ENCODE assay signal across 25 mouse cellular contexts in genomic region chr3:108093306-108093705, GRCm38 (mm10). TPM values are rescaled to one million over a fixed set of nuclear protein-coding genes. Genes with fewer than 3 reads are reported as not detected.
DNase-seq lines count a peak whose midpoint lies in the region; ATAC-seq and TF ChIP-seq lines count a peak whose summit lies in the region.
"Had no signal": no experiment of that assay in that cellular context is flagged by ENCODE, and none has a peak within 500 bp of the region (broad histone marks: within the 10 kb centered on the region; RNA-seq: fewer than 3 reads in every experiment).

No protein-coding gene starts in this region.

- H3K27ac ChIP-seq in heart, embryonic 10.5 days = no peak overlapping the region
- no peak overlapping the region for H3K27ac ChIP-seq in heart, embryonic 11.5 days (ENCODE audit: low read depth, low read length)
- peak overlapping the region; percentile 52; the same call in 1 of the 2 replicates for H3K27ac ChIP-seq in liver, embryonic 12.5 days
- H3K27ac ChIP-seq: embryonic facial prominence, embryonic 12.5 days; hindbrain, embryonic 10.5 days; hindbrain, postnatal 0 days; limb, embryonic 12.5 days; lung, embryonic 15.5 days had no signal

- DNase-seq in heart, embryonic 10.5 days (ENCODE audit: low spot score) = peak; percentile 61
- DNase-seq in adrenal gland, postnatal 10 days = peak; percentile 64
- DNase-seq in testis, postnatal 10 days (ENCODE audit: low spot score) = no peak
- DNase-seq in lung, adult 2 months = no peak
- DNase-seq in lung, postnatal 36 days = no peak
- DNase-seq: cerebellum, adult 9-10 months; gastrocnemius, postnatal 25 days; kidney, adult 11 months; thymus, postnatal 25 days had no signal

- H3K4me2 ChIP-seq in heart, embryonic 11.5 days = no peak overlapping the region
- H3K4me2 ChIP-seq in liver, embryonic 12.5 days = no peak overlapping the region
- H3K4me2 ChIP-seq: embryonic facial prominence, embryonic 12.5 days; limb, embryonic 12.5 days; lung, embryonic 15.5 days had no signal

- ATAC-seq in heart, embryonic 11.5 days (replicated peaks; ENCODE audit: insufficient number of reproducible peaks, low FRiP score, low TSS enrichment) = no peak
- no peak for ATAC-seq in liver, embryonic 12.5 days
- peak; percentile 44 for ATAC-seq in monocyte, adult 5-6 weeks (replicated peaks; ENCODE audit: insufficient number of reproducible peaks, low FRiP score, low TSS enrichment, poor library complexity, severe bottlenecking)
- ATAC-seq: forebrain, embryonic 14.5 days; hindbrain, postnatal 0 days; midbrain, embryonic 16.5 days had no signal

- H3K27me3 ChIP-seq in heart, embryonic 10.5 days (ENCODE audit: insufficient read depth, poor library complexity, severe bottlenecking) = peaks cover 4% of the 10 kb centered on the region; the same call in 1 of the 2 replicates
- H3K27me3 ChIP-seq in heart, embryonic 11.5 days (ENCODE audit: control insufficient read depth, insufficient read depth, low read length) = no peaks in the 10 kb centered on the region
- H3K27me3 ChIP-seq in liver, embryonic 12.5 days (replicated peaks) = no peaks in the 10 kb centered on the region
- H3K27me3 ChIP-seq: CH12.LX; embryonic facial prominence, embryonic 12.5 days; limb, embryonic 12.5 days; lung, embryonic 15.5 days had no signal

- 64% methylated on average over 6 of the region's 6 CpGs for WGBS in heart, embryonic 10.5 days
- 61% methylated on average over 6 of the region's 6 CpGs for WGBS in heart, embryonic 11.5 days (ENCODE audit: insufficient replicate concordance)
- 54% methylated on average over 6 of the region's 6 CpGs for WGBS in liver, embryonic 12.5 days (ENCODE audit: insufficient replicate concordance)
- 58% methylated on average over 6 of the region's 6 CpGs for WGBS in lung, adult 2 months

- no peak for TF ChIP-seq POLR2A in lung, adult 2 months (IDR thresholded peaks at IDR 0.05; ENCODE audit: borderline replicate concordance, extremely low read depth, low read depth, low read length)

- peaks cover 31% of the 10 kb centered on the region for H3K4me1 ChIP-seq in heart, embryonic 10.5 days
- peaks cover 13% of the 10 kb centered on the region for H3K4me1 ChIP-seq in heart, embryonic 11.5 days (ENCODE audit: control insufficient read depth, insufficient read depth, low read length)
- peaks cover 79% of the 10 kb centered on the region for H3K4me1 ChIP-seq in liver, embryonic 12.5 days
- H3K4me1 ChIP-seq in lung, adult 2 months (ENCODE audit: control insufficient read depth, insufficient read depth, low read length) = no peaks in the 10 kb centered on the region

- no peak overlapping the region for H3K9ac ChIP-seq in heart, embryonic 11.5 days (ENCODE audit: low read depth, low read length)
- 0 out of 2 replicates have a peak overlapping the region, but pooled peaks have one; percentile 18 for H3K9ac ChIP-seq in liver, embryonic 12.5 days
- H3K9ac ChIP-seq: embryonic facial prominence, embryonic 12.5 days; limb, embryonic 12.5 days; lung, embryonic 15.5 days had no signal

- no peak overlapping the region for H3K4me3 ChIP-seq in heart, embryonic 10.5 days
- H3K4me3 ChIP-seq in heart, embryonic 11.5 days (ENCODE audit: low read depth, low read length) = no peak overlapping the region
- no peak overlapping the region for H3K4me3 ChIP-seq in liver, embryonic 12.5 days
- H3K4me3 ChIP-seq in lung, adult 2 months (replicated peaks; ENCODE audit: extremely low read depth, low read depth, low read length) = no peak overlapping the region
- H3K4me3 ChIP-seq: embryonic facial prominence, embryonic 12.5 days; erythroblast, embryonic 14.5 days; hindbrain, embryonic 10.5 days; limb, embryonic 12.5 days; lung, embryonic 15.5 days had no signal

- H3K36me3 ChIP-seq in heart, embryonic 10.5 days = no peaks in the 10 kb centered on the region
- no peaks in the 10 kb centered on the region for H3K36me3 ChIP-seq in heart, embryonic 11.5 days (ENCODE audit: control insufficient read depth, insufficient read depth, low read length)
- H3K36me3 ChIP-seq in liver, embryonic 12.5 days = no peaks in the 10 kb centered on the region
- H3K36me3 ChIP-seq: embryonic facial prominence, embryonic 12.5 days; hindbrain, embryonic 10.5 days; limb, embryonic 12.5 days; lung, embryonic 15.5 days had no signal

- TF ChIP-seq CTCF in lung, adult 2 months (IDR thresholded peaks at IDR 0.05; ENCODE audit: insufficient read depth, low read length) = no peak

- no peaks in the 10 kb centered on the region for H3K9me3 ChIP-seq in heart, embryonic 10.5 days
- no peaks in the 10 kb centered on the region for H3K9me3 ChIP-seq in heart, embryonic 11.5 days (replicated peaks; ENCODE audit: control insufficient read depth, low read length)
- no peaks in the 10 kb centered on the region for H3K9me3 ChIP-seq in liver, embryonic 12.5 days (replicated peaks)
- H3K9me3 ChIP-seq: embryonic facial prominence, embryonic 12.5 days; hindbrain, embryonic 10.5 days; limb, embryonic 12.5 days; lung, embryonic 15.5 days had no signal

RNA-seq across cellular contexts. Expression of gene Gnat2, which starts 0.7 kb away (rescaled TPM):
- polyA plus RNA-seq in heart, embryonic 10.5 days (2016; fragmentation: Nextera tagmentation; extraction: Ambion mirVana) = 1.1 and 1.9 TPM in 2 replicates
- 1.1 and 1.3 TPM in 2 replicates for polyA plus RNA-seq in heart, embryonic 11.5 days (2014; fragmentation: Nextera tagmentation; extraction: Ambion mirVana)
- 1 to 10 TPM; 6.6 to 6.8 TPM for total RNA-seq in adrenal gland, postnatal 10 days (2021)
- polyA plus RNA-seq in liver, embryonic 12.5 days (2016; fragmentation: Nextera tagmentation; extraction: Ambion mirVana) = 2.7 and 3.3 TPM in 2 replicates
- total RNA-seq in monocyte, adult 5-6 weeks (2017) = not detected in 3 replicates
- 0.24 TPM in 1 of 2 replicates, not detected in the other for polyA plus RNA-seq in lung, adult 2 months (2012; rRNA removed)
- total RNA-seq: hindbrain, postnatal 0 days; layer of hippocampus, adult 18-20 months; layer of hippocampus, postnatal 25 days; left cerebral cortex, postnatal 10 days; megakaryocyte-erythroid progenitor cell, adult 5-6 weeks had no signal

RNA-seq across cellular contexts. Expression of gene Ampd2, which starts 6.9 kb away (rescaled TPM):
- polyA plus RNA-seq in heart, embryonic 10.5 days (2016; fragmentation: Nextera tagmentation; extraction: Ambion mirVana) = 57.5 and 62.8 TPM in 2 replicates
- 30.6 and 32.1 TPM in 2 replicates for polyA plus RNA-seq in heart, embryonic 11.5 days (2014; fragmentation: Nextera tagmentation; extraction: Ambion mirVana)
- total RNA-seq in adrenal gland, postnatal 10 days (2021) = 10 to 100 TPM; 79.3 to 92.2 TPM
- polyA plus RNA-seq in liver, embryonic 12.5 days (2016; fragmentation: Nextera tagmentation; extraction: Ambion mirVana) = 77.4 and 80.6 TPM in 2 replicates
- total RNA-seq in monocyte, adult 5-6 weeks (2017) = 15.6 to 22.0 TPM (median 18.4 TPM) in 3 replicates
- 77.5 and 84.7 TPM in 2 replicates for polyA plus RNA-seq in lung, adult 2 months (2012; rRNA removed)

RNA-seq across cellular contexts. Expression of gene Gstm4, which starts 48.6 kb away (rescaled TPM):
- polyA plus RNA-seq in heart, embryonic 10.5 days (2016; fragmentation: Nextera tagmentation; extraction: Ambion mirVana) = 16.9 and 21.1 TPM in 2 replicates
- polyA plus RNA-seq in heart, embryonic 11.5 days (2014; fragmentation: Nextera tagmentation; extraction: Ambion mirVana) = 14.7 and 17.7 TPM in 2 replicates
- total RNA-seq in adrenal gland, postnatal 10 days (2021) = 10 to 100 TPM; 12.8 to 13.3 TPM
- polyA plus RNA-seq in liver, embryonic 12.5 days (2016; fragmentation: Nextera tagmentation; extraction: Ambion mirVana) = 16.2 and 16.6 TPM in 2 replicates
- 7.4 to 12.4 TPM (median 8.4 TPM) in 3 replicates for total RNA-seq in monocyte, adult 5-6 weeks (2017)
- polyA plus RNA-seq in lung, adult 2 months (2012; rRNA removed) = 11.7 and 17.9 TPM in 2 replicates

RNA-seq across cellular contexts. Expression of gene Gnai3, which starts 52.6 kb away (rescaled TPM):
- 106 and 131 TPM in 2 replicates for polyA plus RNA-seq in heart, embryonic 10.5 days (2016; fragmentation: Nextera tagmentation; extraction: Ambion mirVana)
- 91.3 and 102 TPM in 2 replicates for polyA plus RNA-seq in heart, embryonic 11.5 days (2014; fragmentation: Nextera tagmentation; extraction: Ambion mirVana)
- 100 to 1,000 TPM; 101 to 113 TPM for total RNA-seq in adrenal gland, postnatal 10 days (2021)
- polyA plus RNA-seq in liver, embryonic 12.5 days (2016; fragmentation: Nextera tagmentation; extraction: Ambion mirVana) = 89.0 and 91.7 TPM in 2 replicates
- 156 to 172 TPM (median 164 TPM) in 3 replicates for total RNA-seq in monocyte, adult 5-6 weeks (2017)
- polyA plus RNA-seq in lung, adult 2 months (2012; rRNA removed) = 15.9 and 29.5 TPM in 2 replicates

Comparison
In these comparisons a context has a peak if more than half of its experiments do, and no peak if none do; other contexts are left out.
1. DNase-seq: peak in heart, embryonic 10.5 days (single experiment) and adrenal gland, postnatal 10 days (single experiment); none in testis, postnatal 10 days (single experiment), lung, adult 2 months (single experiment) and lung, postnatal 36 days (single experiment).